Mouse (Mus musculus): Measurements from ENCODE around the gene Abcc6. TPM values are rescaled to one million over a fixed set of nuclear protein-coding genes. Genes with fewer than 3 reads are reported as not detected.
"Not testable (repeated sequence)": the region's sequence is repeated elsewhere in the genome, so short reads cannot be mapped to it uniquely, and the experiment has no call there.

Gene Abcc6
- total RNA-seq, 2 experiments from 2014 or later, result 0.29 to 0.83 TPM

DNA sequence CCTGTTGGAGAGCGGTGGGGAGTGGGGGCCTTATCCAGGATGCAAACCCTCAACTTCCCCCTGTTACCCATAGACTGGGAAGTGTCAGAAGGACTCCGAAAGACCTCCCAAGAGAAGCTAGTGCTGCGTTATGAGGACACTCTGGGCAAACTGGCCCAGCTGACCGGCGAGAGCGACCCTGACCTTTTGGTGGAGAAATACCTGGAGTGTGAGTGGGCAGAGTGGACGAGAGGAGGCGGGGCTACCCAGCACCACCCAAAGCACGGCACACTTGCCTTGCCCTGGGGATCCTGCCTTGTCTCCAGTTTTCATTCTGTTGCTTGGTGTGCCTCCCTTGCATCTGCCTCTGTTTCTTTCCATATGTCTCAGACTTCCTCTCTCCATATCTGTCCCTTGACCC lies 88.1 kb downstream of the Abcc6 start:
- DNase-seq (ENCODE audit: low spot score in 2 of 2), result no peak

DNA sequence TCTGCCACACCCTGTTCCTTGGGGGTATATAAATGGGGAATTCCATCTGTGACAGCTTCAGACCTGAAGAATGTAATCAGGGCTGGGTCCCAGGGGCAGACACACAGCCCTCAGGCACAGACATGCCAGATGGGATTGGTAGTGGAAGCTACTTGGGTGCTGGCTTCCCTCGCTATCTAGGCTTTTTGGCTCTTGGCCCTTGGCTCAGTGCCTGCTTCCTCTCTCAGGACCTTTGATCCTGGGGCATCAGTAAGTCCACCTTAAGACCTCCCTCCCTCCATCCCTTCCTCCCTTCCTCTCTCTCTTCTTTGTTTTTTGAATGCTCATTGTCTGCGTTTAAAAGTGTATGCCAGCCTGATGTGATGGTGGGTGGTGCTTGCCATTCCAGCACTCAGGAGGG lies 90.3 kb downstream of the Abcc6 start:
- DNase-seq (ENCODE audit: low spot score in 2 of 2), result no peak

DNA sequence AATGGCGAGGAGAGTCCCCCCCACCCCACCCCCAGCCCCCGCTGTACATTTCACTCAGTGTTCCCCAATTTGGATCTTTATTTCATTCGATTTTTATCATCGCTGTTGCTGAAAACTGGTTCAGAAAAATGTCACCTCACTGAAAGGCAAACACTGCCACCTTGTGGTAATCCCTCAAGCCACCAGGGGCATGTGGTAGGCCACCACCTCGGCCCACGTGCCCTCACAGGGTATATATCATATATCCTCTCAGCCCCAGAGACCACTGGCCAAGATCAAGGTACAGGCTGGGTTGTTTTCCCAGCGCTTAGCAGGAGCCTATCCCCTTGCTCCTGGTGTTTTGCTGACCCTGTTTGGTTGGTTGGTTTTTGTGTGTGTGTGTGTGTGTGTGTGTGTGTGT lies 95.0 kb downstream of the Abcc6 start:
- peak in 1 of 2 experiments; percentile 69 for DNase-seq (ENCODE audit: low spot score in 2 of 2)

DNA sequence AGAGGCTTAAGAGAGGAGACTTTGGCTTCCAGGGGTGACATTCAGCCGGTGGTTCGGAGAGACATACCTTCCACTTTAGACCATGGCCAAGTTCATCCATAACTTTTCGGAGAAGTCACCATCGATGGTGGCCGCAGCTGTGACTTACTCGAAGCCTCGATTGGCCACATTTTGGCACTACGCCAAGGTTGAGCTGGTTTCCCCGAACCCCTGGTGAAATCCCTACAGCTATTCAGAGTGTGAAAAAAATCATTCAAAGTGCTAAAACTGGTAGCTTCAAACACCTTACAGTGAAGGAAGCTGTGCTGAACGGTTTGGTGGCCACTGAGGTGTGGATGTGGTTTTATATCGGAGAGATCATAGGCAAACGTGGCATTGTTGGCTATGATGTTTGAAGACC lies 96.3 kb downstream of the Abcc6 start:
- not testable (repeated sequence) for DNase-seq (ENCODE audit: low spot score in 2 of 2)

DNA sequence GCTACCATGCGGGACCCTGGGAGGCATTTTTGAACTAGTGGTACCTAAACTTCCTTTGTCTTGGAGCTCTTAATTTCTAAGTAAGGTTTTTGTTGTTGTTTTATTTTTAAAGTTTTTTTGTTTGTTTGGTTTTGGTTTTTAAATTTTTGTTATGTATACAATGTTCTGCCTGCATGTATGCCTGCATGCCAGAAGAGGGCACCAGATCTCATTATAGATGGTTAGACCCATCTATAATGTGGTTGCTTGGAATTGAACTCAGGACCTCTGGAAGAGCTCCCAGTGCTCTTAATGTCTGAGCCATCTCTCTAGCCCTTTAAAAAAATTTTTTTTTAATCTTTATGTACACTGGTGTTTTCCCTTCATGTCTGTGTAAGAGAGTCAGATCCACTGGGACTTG lies 100.4 kb downstream of the Abcc6 start:
- DNase-seq (ENCODE audit: low spot score in 2 of 2), result no peak

DNA sequence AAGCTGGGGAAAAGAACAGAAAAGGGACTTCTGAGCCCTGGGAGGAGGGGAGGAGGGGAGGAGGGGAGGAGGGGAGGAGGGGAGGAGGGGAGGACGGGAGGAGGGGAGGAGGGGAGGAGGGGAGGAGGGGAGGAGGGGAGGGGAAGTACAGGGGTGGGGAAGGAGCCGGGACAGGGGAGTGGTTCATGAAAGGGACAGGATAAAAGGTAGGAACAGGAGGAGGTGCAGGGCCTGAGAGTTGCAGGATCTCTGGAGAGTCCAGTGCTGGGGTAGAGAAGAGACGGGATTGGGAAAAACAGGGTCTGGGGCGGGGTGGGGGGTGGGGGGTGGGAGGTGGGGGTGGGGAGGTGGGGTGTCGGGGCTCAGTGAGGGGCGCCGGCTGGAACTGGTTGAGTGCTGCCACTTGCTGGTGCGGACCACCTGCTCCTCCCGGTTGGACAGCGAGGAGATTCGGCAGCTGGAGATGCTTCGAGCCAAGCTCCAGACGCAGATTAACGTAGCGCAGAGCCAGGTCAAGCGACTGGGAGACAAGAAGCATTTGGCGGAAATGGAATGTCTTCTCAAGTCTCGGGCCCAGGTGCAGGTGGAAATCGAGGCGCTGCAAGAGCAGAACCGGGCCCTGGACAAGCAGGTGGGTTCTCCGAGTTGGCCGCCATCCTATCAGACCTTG lies 101.3 kb downstream of the Abcc6 start:
- DNase-seq (ENCODE audit: low spot score in 2 of 2), result peak in 1 of 2 experiments; percentile 37

DNA sequence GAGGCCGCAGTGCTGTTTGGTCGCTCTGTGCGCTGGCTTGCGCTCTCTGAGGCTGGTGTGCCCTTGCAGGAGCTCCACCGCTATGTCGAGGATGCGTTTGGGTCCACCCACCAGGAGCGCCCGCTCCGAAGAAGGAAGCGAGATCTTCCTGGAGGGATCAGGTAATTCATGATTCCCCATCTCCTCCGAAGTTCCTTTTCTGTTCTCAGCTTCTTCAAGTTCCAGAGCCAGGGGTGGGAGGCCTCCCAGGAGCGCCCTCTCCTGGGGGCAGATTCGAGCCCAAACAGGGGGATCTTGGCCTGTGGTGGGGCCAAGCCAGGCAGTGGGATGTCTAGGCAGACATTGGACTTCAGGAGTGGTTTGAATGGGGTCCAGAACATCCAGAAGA lies 105.7 kb downstream of the Abcc6 start:
- no peak for DNase-seq (ENCODE audit: low spot score in 2 of 2)

DNA sequence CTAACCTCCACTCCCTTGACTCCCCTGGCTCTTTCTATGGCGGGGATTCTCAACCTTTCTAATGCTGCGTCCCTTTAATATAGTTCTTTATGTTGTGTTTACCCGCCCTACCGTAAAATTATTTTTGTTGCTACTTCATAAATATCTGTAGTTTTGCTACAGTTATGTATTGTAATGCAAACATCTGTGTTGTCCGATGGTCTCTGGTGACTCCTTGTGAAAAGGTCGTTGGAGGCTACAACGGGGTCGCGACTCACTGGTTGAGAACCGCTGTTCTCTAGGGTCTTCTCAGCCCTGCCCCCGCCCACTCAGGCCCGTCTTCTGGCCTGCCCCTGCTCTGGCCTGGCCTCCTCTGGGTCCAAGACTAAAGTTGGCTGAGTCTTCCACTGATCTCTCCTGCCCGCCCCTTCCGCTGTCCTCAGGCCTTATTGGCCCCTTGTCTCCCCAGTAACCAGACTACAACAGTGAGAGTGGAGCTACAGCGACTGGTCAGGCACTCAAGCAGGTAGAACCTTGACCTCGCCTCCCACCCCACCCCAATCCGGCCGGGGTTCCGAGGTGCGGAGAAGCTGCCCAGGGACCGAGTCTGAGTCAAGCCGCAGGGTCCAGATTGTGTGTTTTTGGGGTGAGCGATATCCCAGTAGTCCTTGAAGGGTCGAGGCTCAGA lies 106.2 kb downstream of the Abcc6 start, which contains the start of gene Ccdc114:
TSS of gene Ccdc114 (plus strand) at position 311 of the 667 bp plus-strand sequence.
- DNase-seq (ENCODE audit: low spot score in 2 of 2), result peak; percentile 63 to 82

DNA sequence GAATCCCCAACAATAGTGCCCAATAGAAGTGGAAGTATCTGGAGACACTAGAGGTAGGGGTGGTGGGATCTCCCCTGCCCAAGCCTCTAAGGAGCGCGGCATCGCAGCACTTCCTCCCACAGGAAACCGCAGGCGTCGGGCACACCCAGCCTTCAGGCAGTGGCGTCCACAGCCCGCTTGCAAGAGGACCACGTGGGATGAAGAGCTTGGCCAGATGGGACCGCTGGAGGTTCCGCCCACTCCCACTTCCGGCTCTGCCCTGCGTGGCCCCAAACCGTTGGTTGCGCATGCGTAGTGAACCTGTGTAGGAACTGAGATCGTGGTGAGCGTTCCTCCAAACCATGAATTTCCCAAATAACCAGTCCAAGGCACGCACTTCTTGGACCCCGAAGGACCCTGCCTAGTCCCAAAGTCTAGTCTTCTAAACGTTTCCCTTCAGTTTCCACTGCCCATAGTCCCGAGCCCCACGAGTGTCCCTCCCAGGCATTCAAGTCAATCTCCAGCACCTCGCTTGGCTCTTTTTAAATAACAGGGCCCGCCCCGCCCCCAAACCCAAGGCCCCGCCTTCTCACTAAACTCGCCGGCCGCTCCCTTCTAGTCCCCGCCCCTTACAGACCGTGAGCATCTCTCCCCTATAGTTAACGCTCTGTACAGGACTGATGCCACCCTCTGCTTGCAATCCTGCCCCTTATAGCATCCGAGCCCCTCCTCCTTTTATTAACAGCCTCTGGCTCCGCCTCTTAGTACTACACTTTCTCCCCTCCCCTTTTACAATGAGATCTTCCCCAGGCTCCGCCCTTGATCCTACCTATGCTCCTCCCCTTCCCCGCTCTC lies 107.0 kb downstream of the Abcc6 start:
- DNase-seq (ENCODE audit: low spot score in 2 of 2), result peak; percentile 86 to 95

DNA sequence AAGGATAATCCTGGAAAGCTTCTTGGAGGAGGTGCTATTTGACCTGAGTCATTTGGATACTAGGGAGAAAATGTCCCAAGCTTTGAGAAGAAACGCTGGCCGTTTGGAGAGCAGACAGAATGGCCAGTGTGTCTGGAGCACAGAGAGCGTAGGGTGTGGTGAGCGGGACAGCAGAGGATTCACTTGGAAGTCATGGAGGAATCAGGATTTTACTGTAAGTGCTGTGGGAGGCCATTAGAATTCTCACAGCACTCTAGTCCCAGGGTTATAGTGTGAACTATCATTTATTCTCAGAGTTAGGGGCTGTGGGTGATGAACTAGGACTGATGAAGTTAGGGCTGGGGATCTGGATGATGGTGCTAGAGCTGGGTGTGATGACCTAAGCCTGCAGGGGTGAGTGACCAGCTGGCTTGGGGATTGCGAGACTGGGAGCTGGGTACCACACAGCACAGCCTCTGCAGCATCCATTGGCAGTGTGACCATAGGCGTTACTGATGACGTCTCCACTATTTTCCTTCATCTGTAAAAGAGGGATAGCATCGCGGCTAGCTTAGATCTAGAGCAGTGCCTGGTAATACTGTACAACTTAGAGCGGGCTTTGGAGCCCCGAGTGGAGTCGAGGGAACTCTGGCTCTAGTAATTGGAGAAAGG lies 108.0 kb downstream of the Abcc6 start:
- no peak for DNase-seq (ENCODE audit: low spot score in 2 of 2)

DNA sequence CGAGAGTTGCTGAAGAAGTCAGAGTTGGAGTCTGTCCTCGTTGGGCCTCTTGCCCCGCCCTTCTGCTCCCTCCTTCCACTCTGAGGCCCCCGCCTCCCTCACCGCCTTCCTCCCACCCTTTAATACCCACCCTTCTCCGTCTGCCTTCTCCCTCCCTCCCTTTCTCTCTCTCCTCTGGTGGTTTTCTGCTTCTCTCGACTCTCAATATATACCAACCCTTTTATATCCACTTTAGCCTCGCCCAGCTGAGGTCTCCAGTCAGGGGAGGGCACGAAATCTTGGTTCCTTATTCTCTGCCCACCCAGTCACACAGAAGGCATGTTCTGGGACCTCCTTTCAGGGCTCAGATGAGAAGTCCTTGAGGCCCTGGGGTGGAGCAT lies 108.9 kb downstream of the Abcc6 start, which contains the start of gene Emp3:
TSS of gene Emp3 (minus strand) at position 163 of the 380 bp plus-strand sequence.
- DNase-seq (ENCODE audit: low spot score in 2 of 2), result peak in 1 of 2 experiments; percentile 80

DNA sequence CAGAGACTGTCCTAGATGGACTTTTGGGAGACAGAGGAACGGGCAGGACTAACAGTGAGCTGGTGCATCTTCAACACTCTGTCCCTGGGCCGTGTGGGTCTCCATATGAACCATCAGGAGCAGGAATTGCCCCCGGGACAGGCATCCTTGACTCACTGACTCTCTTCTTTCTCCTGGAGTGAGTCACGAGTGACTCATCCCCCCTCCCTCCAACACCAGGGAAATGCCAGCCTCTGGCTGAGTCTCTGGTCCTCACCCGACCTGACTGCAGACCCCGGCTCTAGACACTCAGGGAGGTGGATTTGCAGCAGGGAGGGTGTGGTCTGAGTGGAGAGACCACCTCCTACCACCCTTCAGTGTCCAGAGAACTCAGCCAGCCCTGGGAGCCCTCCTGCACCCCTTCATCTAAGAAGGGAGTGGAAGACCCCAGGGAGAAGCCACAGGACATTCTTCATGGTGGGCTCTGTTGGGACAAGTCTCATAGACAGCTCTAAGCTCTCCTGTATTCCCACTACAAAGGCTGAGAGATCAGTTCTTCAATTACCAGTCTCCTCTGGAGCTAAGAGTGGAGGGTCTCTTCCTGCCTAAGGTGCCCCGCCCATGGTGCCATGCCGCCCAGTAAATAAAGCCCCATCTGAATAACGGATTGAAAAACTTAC lies 109.4 kb downstream of the Abcc6 start:
- DNase-seq (ENCODE audit: low spot score in 2 of 2), result peak in 1 of 2 experiments; percentile 51

DNA sequence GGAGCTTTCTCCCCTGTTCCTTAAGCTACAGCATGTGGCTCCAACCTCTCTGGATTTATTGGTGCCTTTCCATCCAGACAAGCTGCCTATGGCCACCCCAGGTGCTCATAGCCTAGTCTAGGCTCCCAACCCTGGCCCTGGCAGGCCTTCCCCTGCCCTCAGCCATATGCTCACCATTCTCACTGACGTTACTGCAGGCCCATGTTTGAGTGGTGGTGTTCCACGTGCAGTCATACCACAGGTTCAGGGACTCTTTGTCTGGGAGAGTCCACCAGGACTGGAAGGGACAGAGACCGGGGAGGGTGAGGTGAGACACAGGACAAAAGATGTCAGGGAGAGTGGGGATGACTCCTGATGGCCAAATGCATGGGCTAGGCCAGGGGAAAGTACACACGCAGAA lies 110.3 kb downstream of the Abcc6 start:
- DNase-seq (ENCODE audit: low spot score in 2 of 2), result no peak

DNA sequence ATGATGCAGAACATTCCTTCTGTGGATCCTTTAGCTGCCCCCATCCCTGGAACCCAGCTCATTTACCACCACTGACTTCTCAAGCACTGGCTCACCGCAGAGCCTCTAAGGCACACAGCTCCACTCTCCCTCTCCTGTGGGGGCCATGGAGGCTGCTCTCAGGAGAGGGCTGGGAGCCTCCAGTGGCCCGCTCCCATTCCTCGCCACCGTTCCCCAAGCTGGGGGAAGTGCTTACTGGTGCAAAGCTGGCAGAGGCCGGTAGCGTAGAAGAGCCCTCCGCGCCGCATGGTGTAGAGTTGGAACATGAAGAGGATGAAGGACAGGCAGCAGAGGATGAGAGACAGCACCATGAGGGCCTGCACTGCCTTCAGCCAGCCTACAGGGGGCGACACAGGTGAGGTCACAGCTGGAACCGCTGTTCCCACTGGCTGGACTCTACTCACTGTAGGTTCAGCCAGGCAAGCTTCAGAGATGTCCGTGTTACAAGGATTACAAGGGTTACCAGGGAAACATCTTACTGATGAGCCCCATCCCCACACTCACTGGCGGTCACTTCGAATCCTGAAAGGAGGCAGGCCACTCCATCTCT lies 110.9 kb downstream of the Abcc6 start:
- peak in 1 of 2 experiments; percentile 38 for DNase-seq (ENCODE audit: low spot score in 2 of 2)

DNA sequence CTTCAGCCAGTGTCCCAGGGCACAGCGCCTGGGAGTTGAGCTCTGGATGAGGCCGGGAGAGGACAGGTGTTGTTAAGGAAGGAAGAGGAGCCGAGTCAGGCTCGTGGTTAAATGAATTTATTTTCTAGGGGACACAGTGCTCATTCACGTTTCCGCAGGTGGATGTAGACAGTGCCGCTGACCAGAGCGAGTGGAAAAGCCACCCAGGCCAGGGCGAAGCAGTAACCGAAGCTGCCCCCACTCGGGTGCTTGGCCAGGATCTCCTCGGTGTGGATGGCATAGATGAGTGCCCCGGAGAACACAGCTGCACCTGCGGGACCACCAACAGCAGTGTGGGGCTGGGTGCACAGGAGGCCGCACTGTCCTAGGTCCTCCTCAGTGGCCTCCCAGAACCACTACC lies 112.2 kb downstream of the Abcc6 start:
- DNase-seq (ENCODE audit: low spot score in 2 of 2), result no peak

Other genes starting within 250 kb of the Abcc6 start
- gene Lmtk3, start 246.6 kb downstream of the Abcc6 start, total RNA-seq (2021), result under 1 TPM; 0.54 to 0.65 TPM
- under 1 TPM in 1 of 2 experiments, not detected in 1; 0.60 TPM for gene Sult2b1, start 245.6 kb downstream of the Abcc6 start, total RNA-seq (2021)
- gene Cyth2, start 215.7 kb downstream of the Abcc6 start, total RNA-seq (2021), result 10 to 100 TPM; 56.1 to 61.5 TPM
- under 1 TPM; 0.39 TPM for gene Kcnj14, start 205.5 kb downstream of the Abcc6 start, total RNA-seq (2021)
- gene Grwd1, start 199.4 kb downstream of the Abcc6 start, total RNA-seq (2021), result 10 to 100 TPM; 17.4 to 18.0 TPM
- gene Kdelr1, start 157.5 kb downstream of the Abcc6 start, total RNA-seq (2021), result 100 to 1,000 TPM; 101 to 104 TPM
- gene Grin2d, start 151.9 kb downstream of the Abcc6 start, total RNA-seq (2021), result 1 to 10 TPM; 1.2 to 1.5 TPM
- under 1 TPM; 0.39 to 0.75 TPM for gene Syngr4, start 133.6 kb downstream of the Abcc6 start, total RNA-seq (2021)
- 10 to 100 TPM; 31.4 to 33.7 TPM for gene Tmem143, start 133.4 kb downstream of the Abcc6 start, total RNA-seq (2021)
- 10 to 100 TPM; 85.8 to 88.0 TPM for gene Emp3, start 108.9 kb downstream of the Abcc6 start, total RNA-seq (2021)
- gene Ccdc114, start 106.2 kb downstream of the Abcc6 start, total RNA-seq (2021), result 1 to 10 TPM; 2.4 to 2.5 TPM
- gene Nomo1, start 3.4 kb upstream of the Abcc6 start, total RNA-seq (2021), result 10 to 100 TPM; 44.1 to 47.6 TPM
- gene Kcnj11, start 70.5 kb upstream of the Abcc6 start, total RNA-seq (2021), result 10 to 100 TPM; 41.4 to 45.1 TPM
- gene Abcc8, start 149.7 kb upstream of the Abcc6 start, total RNA-seq (2021), result 1 to 10 TPM; 4.6 to 6.3 TPM
- under 1 TPM; 0.52 to 0.88 TPM for gene Ush1c, start 208.2 kb upstream of the Abcc6 start, total RNA-seq (2021)
- gene Otog, start 210.7 kb upstream of the Abcc6 start, total RNA-seq (2021), result under 1 TPM; 0.21 to 0.34 TPM

All from gastrocnemius, postnatal 4 days (tissue).